Mouse (Mus musculus) adrenal gland, adult 8-10 months (tissue): Measurements from ENCODE around the gene Iqsec2. TPM values are rescaled to one million over a fixed set of nuclear protein-coding genes. Genes with fewer than 3 reads are reported as not detected.

Experiments
- DNase-seq: peaks from one replicate; pipeline ENCODE4 v3.0.0; 2022
- total RNA-seq, 4 experiments: library from RNA; stranded (reverse); gene quantifications; 2 replicates each; pipeline ENCODE4 v1.2.4; 2022

The Iqsec2 gene
- 10 to 100 TPM; 31.6 to 64.3 (median 46.3) TPM for total RNA-seq

GRCm38 (mm10) chrX:152143941-152144741 is at the start of gene Iqsec2:
TSS of gene Iqsec2 (plus strand) at chrX:152144268.
- DNase-seq = no peak

GRCm38 (mm10) chrX:152097572-152097971 is 46.5 kb upstream of the Iqsec2 start:
- DNase-seq = no peak

GRCm38 (mm10) chrX:152121687-152122086 is 22.4 kb upstream of the Iqsec2 start:
- no peak for DNase-seq

- DNase-seq = no peak
Observed at GRCm38 (mm10) chrX:152130777-152131176, 13.3 kb upstream of the Iqsec2 start.

- no peak for DNase-seq
Observed at GRCm38 (mm10) chrX:152132029-152132428, 12.0 kb upstream of the Iqsec2 start.

GRCm38 (mm10) chrX:152135195-152135594 is 8.9 kb upstream of the Iqsec2 start:
- DNase-seq = no peak

- no peak for DNase-seq
Observed at GRCm38 (mm10) chrX:152144742-152145214, 710 bp downstream of the Iqsec2 start.

GRCm38 (mm10) chrX:152146150-152146549 is 2.1 kb downstream of the Iqsec2 start:
- DNase-seq = no peak

GRCm38 (mm10) chrX:152146691-152147090 is 2.6 kb downstream of the Iqsec2 start:
- no peak for DNase-seq

GRCm38 (mm10) chrX:152147451-152148116 is 3.5 kb downstream of the Iqsec2 start:
- DNase-seq = peak; percentile 36

GRCm38 (mm10) chrX:152148706-152149105 is 4.6 kb downstream of the Iqsec2 start:
- no peak for DNase-seq

- DNase-seq = no peak
Observed at GRCm38 (mm10) chrX:152151709-152152108, 7.6 kb downstream of the Iqsec2 start.

- no peak for DNase-seq
Observed at GRCm38 (mm10) chrX:152158294-152158693, 14.2 kb downstream of the Iqsec2 start.

- DNase-seq = no peak
Observed at GRCm38 (mm10) chrX:152161404-152161803, 17.3 kb downstream of the Iqsec2 start.

- DNase-seq = no peak
Observed at GRCm38 (mm10) chrX:152164061-152164460, 20.0 kb downstream of the Iqsec2 start.

- DNase-seq = no peak
Observed at GRCm38 (mm10) chrX:152166161-152166560, 22.1 kb downstream of the Iqsec2 start.

GRCm38 (mm10) chrX:152168521-152168920 is 24.5 kb downstream of the Iqsec2 start:
- DNase-seq = no peak

- peak; percentile 50 for DNase-seq
Observed at GRCm38 (mm10) chrX:152171041-152172026, 27.3 kb downstream of the Iqsec2 start.

- DNase-seq = peak; percentile 47
Observed at GRCm38 (mm10) chrX:152172487-152172935, 28.4 kb downstream of the Iqsec2 start.

GRCm38 (mm10) chrX:152175284-152175683 is 31.2 kb downstream of the Iqsec2 start:
- DNase-seq = no peak

- no peak for DNase-seq
Observed at GRCm38 (mm10) chrX:152177897-152178296, 33.8 kb downstream of the Iqsec2 start.

GRCm38 (mm10) chrX:152178843-152179545 is 34.9 kb downstream of the Iqsec2 start:
- no peak for DNase-seq
